Mouse (Mus musculus) urinary bladder, postnatal 4 days (tissue): Measurements from ENCODE around the gene Kdm4c.
"Not testable (repeated sequence)": the region's sequence is repeated elsewhere in the genome, so short reads cannot be mapped to it uniquely, and the experiment has no call there.

Experiments used
- DNase-seq, 2 experiments: peaks; one replicate each; pipeline ENCODE4 v3.0.0; 2021 to 2022; ENCODE audit warnings: low spot score in 2 of 2

Kdm4c gene

DNA sequence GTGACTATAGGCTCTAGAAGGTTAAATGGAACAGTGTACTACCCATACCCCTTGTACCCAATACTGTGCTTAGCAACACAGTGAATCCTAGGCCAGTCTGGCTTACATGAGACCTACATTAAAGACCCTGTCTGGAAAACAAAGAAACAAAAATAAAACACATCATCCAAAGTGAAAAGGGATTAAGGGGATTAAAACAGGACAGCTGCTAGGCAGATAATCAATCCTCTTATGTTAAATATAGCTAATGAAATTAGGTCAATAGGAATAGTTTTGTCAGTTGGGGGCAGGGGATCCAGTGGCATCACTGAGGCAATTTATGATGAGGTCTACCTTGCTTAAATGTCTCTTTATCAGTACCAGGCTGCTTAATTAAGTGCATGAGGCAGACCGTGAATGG is at the start of gene Kdm4c:
Kdm4c (plus strand) TSS at position 322 of the 400 bp plus-strand sequence.
- DNase-seq: no peak

DNA sequence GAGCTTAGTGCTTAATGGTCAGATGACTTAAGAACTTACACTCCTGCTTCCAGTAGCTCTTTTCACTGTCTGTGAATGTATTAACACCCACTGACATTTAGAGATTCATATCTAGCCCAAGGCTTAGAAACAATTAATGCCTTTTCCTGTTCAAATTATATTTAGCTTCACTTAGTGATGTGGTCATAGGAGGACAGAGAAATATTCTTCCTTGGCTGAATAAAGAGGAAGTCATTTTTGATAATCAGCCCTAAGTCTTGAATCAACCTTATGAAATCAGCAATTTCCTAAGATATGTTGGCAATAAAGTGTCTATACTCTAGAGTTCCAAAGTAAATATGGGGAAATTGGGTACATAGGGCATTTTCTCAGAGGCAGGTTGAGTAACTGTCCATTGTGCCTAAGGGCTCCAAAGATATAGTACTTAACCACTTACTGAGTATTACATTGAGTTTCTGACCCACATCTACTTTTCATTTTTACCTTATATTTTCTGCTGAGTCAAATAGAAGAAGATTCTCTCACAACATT is 41.0 kb upstream of the Kdm4c start:
- DNase-seq: no peak

GRCm38 (mm10) chr4:74221780-74222179 is 20.5 kb upstream of the Kdm4c start:
- not testable (repeated sequence) for DNase-seq

- no peak for DNase-seq
These were observed 19.9 kb upstream of the Kdm4c start for GRCm38 (mm10) chr4:74222360-74222759.

- no peak for DNase-seq
These were observed 18.1 kb upstream of the Kdm4c start for GRCm38 (mm10) chr4:74224210-74224609.

- DNase-seq: no peak
These were observed 11.3 kb upstream of the Kdm4c start for GRCm38 (mm10) chr4:74230994-74231393.

DNA sequence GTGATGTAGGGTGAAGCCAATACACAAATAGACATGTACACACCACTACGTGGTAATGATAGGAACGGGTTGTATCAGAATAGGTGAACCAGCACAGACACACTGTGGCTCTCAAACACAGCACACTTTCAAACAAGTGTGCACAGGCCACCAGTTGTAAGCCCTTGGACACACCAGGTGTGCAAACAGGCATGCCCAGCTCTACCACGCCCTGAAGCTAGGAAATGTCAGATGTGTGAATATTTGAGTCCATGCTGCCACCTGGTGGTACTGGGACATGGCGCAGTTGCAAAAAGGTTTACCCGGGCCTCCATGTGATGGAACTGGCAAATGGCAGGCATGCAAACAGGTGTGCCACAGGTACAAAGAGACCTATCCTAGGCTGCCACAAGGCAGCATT is 10.9 kb upstream of the Kdm4c start:
- peak in 1 of 2 experiments; percentile 62 for DNase-seq

DNA sequence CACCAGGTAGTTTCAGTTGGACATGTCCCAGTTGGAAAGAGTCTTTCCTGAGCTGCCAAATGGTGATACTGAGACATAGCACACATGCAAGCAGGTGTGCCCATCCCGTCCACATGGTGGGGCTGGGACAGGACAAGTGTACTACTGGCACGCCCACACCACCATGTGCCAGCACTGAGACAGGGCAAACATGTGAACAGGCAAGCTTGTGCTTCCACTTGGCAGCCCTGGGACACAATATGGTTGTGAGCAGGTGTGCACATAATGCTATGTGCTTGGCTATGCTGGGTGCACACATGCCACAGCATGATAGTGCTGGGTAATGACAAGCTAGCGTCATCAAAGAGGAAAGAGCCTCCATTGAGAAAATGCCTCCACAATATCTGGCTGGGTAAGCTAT is 8.8 kb upstream of the Kdm4c start:
- DNase-seq: no peak

GRCm38 (mm10) chr4:74251348-74252244 is 9.3 kb downstream of the Kdm4c start:
- peak; percentile 95 to 97 for DNase-seq

- DNase-seq: no peak
These were observed 10.2 kb downstream of the Kdm4c start for GRCm38 (mm10) chr4:74252245-74253105.

- no peak for DNase-seq
These were observed 15.6 kb downstream of the Kdm4c start for GRCm38 (mm10) chr4:74257882-74258281.

GRCm38 (mm10) chr4:74258538-74258937 is 16.2 kb downstream of the Kdm4c start:
- DNase-seq: no peak

DNA sequence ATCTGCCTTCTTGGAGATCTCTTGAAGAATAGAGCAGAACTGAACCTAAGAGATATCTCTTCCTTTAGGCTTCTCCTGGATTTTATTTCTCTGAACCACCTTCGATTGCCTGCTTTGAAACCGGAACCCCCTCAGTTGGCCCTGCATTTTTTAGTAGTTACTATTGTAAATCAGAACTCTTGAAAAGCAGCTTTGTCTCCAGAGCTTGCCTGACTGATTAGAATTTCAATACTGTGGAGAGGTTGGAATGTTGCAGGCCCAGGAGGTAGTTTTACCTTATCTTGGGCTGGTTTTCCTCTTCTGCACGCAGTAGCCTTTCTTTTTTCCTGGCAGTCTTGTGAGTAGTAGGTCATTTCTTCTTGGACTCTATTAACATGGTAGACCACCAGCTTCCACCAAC is 17.0 kb downstream of the Kdm4c start:
- DNase-seq: no peak

GRCm38 (mm10) chr4:74261879-74262278 is 19.6 kb downstream of the Kdm4c start:
- DNase-seq: no peak

DNA sequence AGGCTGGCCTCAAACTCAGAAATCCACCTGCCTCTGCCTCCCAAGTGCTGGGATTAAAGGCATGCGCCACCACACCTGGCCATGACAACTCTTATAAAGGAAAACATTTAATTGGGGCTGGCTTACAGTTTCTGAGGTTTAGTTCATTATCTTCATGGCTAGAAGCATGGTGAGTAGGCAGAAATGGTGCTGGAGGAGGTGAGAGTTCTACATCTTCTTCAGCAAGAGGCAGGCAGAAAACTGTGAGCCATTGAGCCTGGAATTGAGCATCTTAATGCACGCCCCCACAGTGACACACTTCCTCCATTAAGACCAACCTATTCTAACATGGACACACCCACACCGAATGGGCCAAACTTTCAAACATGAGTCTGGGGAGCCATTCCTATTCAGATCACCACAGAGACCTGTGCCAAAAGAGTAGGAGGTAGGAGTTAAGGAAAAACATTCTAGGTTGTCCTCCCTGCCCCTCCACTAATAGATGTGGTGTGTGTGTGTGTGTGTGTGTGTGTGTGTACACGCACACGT is 22.2 kb downstream of the Kdm4c start:
- no peak for DNase-seq

GRCm38 (mm10) chr4:74271180-74271579 is 28.9 kb downstream of the Kdm4c start:
- DNase-seq: no peak

GRCm38 (mm10) chr4:74277486-74277885 is 35.2 kb downstream of the Kdm4c start:
- DNase-seq: no peak

DNA sequence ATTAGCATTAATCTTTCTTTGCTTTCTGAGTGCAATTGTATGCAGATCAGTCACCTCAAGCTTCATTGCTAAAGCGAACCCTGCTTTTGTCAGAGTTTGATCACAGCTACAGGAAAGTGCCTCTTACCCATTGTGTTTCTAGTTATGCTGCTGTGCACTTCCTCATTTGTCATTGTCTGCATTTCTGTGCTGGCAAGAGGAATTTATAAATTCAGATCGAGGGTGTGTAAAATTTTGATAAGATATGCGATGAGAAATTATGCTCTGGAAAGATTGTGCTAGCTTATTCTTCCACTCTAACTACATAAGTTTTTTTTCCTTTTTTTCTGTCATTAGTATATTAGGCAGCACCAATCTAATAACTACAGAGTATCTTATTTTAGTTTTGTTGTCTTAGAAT is 37.9 kb downstream of the Kdm4c start:
- no peak for DNase-seq

DNA sequence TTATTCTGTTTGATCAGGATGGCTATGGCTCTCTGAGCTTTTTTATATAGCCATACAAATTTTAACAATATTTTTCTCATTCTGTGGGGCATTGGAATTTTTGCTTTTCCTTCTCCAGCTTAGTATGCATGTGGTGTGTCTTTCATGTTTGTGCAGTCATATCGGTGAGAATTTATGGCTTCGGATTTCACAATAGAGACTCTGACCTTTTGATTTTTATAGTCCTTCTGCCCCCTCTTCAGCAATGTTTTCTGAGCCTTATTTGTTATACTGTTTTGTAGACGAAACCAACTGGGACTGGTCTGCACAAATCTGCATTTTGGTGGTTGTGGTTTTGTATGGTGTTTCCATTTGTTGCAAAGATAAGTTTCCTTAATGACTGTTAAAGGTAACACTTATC is 45.6 kb downstream of the Kdm4c start:
- no peak for DNase-seq

DNA sequence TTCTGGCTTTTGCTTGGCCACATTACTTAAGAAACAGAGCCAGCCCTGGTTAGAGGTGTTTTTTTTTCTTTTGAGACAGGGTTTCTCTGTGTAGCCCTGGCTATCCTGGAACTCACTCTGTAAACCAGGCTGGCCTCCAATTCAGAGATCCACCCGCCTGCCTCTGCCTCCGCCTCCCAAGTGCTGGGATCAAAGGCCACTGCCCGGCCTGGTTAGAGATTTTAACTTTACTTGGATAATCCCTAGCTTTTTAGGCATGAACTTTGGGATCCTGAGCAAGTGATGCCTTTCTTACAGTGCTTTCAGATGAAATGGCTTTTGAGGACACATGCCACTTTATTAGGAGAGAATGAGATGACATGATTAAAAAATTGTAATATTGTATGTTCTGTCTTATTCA is 52.4 kb downstream of the Kdm4c start:
- no peak for DNase-seq

- no peak for DNase-seq
These were observed 63.2 kb downstream of the Kdm4c start for GRCm38 (mm10) chr4:74305315-74306105.
